Mouse (Mus musculus) 416B (cell line): ENCODE data around the gene Dnah11.

Experiments used
- DNase-seq: peaks from one replicate; pipeline ENCODE4 v3.0.0; 2011; ENCODE audit warnings: low read depth

The Dnah11 gene

GRCm38 (mm10) chr12:118085291-118085690 is 113.6 kb downstream of the Dnah11 start:
- no peak for DNase-seq

- no peak for DNase-seq
Measured at GRCm38 (mm10) chr12:118084806-118085205, 114.0 kb downstream of the Dnah11 start.

GRCm38 (mm10) chr12:118084134-118084533 is 114.7 kb downstream of the Dnah11 start:
- no peak for DNase-seq

GRCm38 (mm10) chr12:118080441-118080840 is 118.4 kb downstream of the Dnah11 start:
- no peak for DNase-seq

GRCm38 (mm10) chr12:118078434-118078989 is 120.3 kb downstream of the Dnah11 start:
- DNase-seq, result no peak

GRCm38 (mm10) chr12:118076802-118077201 is 122.0 kb downstream of the Dnah11 start:
- DNase-seq, result no peak

GRCm38 (mm10) chr12:118072181-118072872 is 126.5 kb downstream of the Dnah11 start:
- DNase-seq, result no peak

GRCm38 (mm10) chr12:118071667-118072066 is 127.2 kb downstream of the Dnah11 start:
- DNase-seq, result no peak

- no peak for DNase-seq
Measured at GRCm38 (mm10) chr12:118068785-118069184, 130.1 kb downstream of the Dnah11 start.

GRCm38 (mm10) chr12:118062343-118062742 is 136.5 kb downstream of the Dnah11 start:
- DNase-seq, result no peak

- DNase-seq, result no peak
Measured at GRCm38 (mm10) chr12:118056876-118057275, 142.0 kb downstream of the Dnah11 start.

- no peak for DNase-seq
Measured at GRCm38 (mm10) chr12:118045381-118045780, 153.5 kb downstream of the Dnah11 start.

GRCm38 (mm10) chr12:118043130-118043647 is 155.7 kb downstream of the Dnah11 start:
- no peak for DNase-seq

- DNase-seq, result no peak
Measured at GRCm38 (mm10) chr12:118042196-118042595, 156.6 kb downstream of the Dnah11 start.

- DNase-seq, result no peak
Measured at GRCm38 (mm10) chr12:118034990-118035389, 163.9 kb downstream of the Dnah11 start.

- DNase-seq, result no peak
Measured at GRCm38 (mm10) chr12:118025771-118026170, 173.1 kb downstream of the Dnah11 start.

- DNase-seq, result no peak
Measured at GRCm38 (mm10) chr12:118018936-118019335, 179.9 kb downstream of the Dnah11 start.

GRCm38 (mm10) chr12:118013872-118014271 is 185.0 kb downstream of the Dnah11 start:
- no peak for DNase-seq

- no peak for DNase-seq
Measured at GRCm38 (mm10) chr12:118011921-118012320, 186.9 kb downstream of the Dnah11 start.

GRCm38 (mm10) chr12:117994938-117995337 is 203.9 kb downstream of the Dnah11 start:
- peak; percentile 84 for DNase-seq

GRCm38 (mm10) chr12:117993499-117993898 is 205.3 kb downstream of the Dnah11 start:
- DNase-seq, result peak; percentile 86

GRCm38 (mm10) chr12:117989018-117989828 is 209.6 kb downstream of the Dnah11 start:
- no peak for DNase-seq

- DNase-seq, result peak; percentile 63
Measured at GRCm38 (mm10) chr12:117980315-117980714, 218.5 kb downstream of the Dnah11 start.
